Mouse (Mus musculus) natural killer cell, adult 2 months (primary cell): Measurements from ENCODE around the gene Adamts20.
A peak's percentile ranks its signal among the peaks of the same experiment; 100 is the strongest.
"Not testable (repeated sequence)": the region's sequence is repeated elsewhere in the genome, so short reads cannot be mapped to it uniquely, and the experiment has no call there.

Source experiments
- DNase-seq, 2 experiments: peaks; one replicate each; pipeline ENCODE4 v3.0.0; 2022; ENCODE audit warnings: low spot score in 2 of 2

The Adamts20 gene

GRCm38 (mm10) chr15:94465318-94465717 is at the start of gene Adamts20:
Gene Adamts20 (minus strand): TSS chr15:94465418.
- no peak for DNase-seq

- no peak for DNase-seq
Observed at GRCm38 (mm10) chr15:94503451-94504215, 38.4 kb upstream of the Adamts20 start.

GRCm38 (mm10) chr15:94499260-94499659 is 34.0 kb upstream of the Adamts20 start:
- no peak for DNase-seq

GRCm38 (mm10) chr15:94495936-94496335 is 30.7 kb upstream of the Adamts20 start:
- no peak for DNase-seq

GRCm38 (mm10) chr15:94494445-94494844 is 29.2 kb upstream of the Adamts20 start:
- DNase-seq: no peak

GRCm38 (mm10) chr15:94489433-94489832 is 24.2 kb upstream of the Adamts20 start:
- DNase-seq: no peak

GRCm38 (mm10) chr15:94488028-94488427 is 22.8 kb upstream of the Adamts20 start:
- not testable (repeated sequence) for DNase-seq

GRCm38 (mm10) chr15:94482555-94482954 is 17.3 kb upstream of the Adamts20 start:
- no peak for DNase-seq

- no peak for DNase-seq
Observed at GRCm38 (mm10) chr15:94480792-94481191, 15.6 kb upstream of the Adamts20 start.

GRCm38 (mm10) chr15:94480248-94480647 is 15.0 kb upstream of the Adamts20 start:
- no peak for DNase-seq

- DNase-seq: no peak
Observed at GRCm38 (mm10) chr15:94479513-94480136, 14.4 kb upstream of the Adamts20 start.

- peak in 1 of 2 experiments; percentile 16 for DNase-seq
Observed at GRCm38 (mm10) chr15:94478706-94479105, 13.5 kb upstream of the Adamts20 start.

- DNase-seq: no peak
Observed at GRCm38 (mm10) chr15:94477287-94477686, 12.1 kb upstream of the Adamts20 start.

- DNase-seq: no peak
Observed at GRCm38 (mm10) chr15:94475975-94476374, 10.8 kb upstream of the Adamts20 start.

GRCm38 (mm10) chr15:94470361-94470760 is 5.1 kb upstream of the Adamts20 start:
- DNase-seq: no peak

GRCm38 (mm10) chr15:94464881-94465280 is 337 bp downstream of the Adamts20 start:
- no peak for DNase-seq

- DNase-seq: no peak
Observed at GRCm38 (mm10) chr15:94463251-94463650, 2.0 kb downstream of the Adamts20 start.

GRCm38 (mm10) chr15:94462206-94462605 is 3.0 kb downstream of the Adamts20 start:
- DNase-seq: no peak

GRCm38 (mm10) chr15:94461166-94461565 is 4.1 kb downstream of the Adamts20 start:
- no peak for DNase-seq

GRCm38 (mm10) chr15:94457636-94458390 is 7.4 kb downstream of the Adamts20 start:
- no peak for DNase-seq

GRCm38 (mm10) chr15:94452848-94453247 is 12.4 kb downstream of the Adamts20 start:
- DNase-seq: no peak

- no peak for DNase-seq
Observed at GRCm38 (mm10) chr15:94451600-94451999, 13.6 kb downstream of the Adamts20 start.
